Mouse (Mus musculus) spleen, adult 2 months (tissue): ENCODE measurements at regions not wholly inside any gene's neighbourhood (a gene's known extent, or its start where the extent isn't known, plus 50 kb on each side); places are given as distances from the start of the nearest gene placed in this dataset.

ENCODE experiments used
- CTCF ChIP-seq: fragments of 200-500 bp; IDR thresholded peaks from 2 replicates; pipeline ENCODE4 v1.5.1; 2011; ENCODE audit warnings: mild to moderate bottlenecking, inconsistent platforms; ENCODE audit not compliant: insufficient read depth, insufficient read length, insufficient replicate concordance; ENCODE audit errors: extremely low read depth
- POLR2A ChIP-seq: fragments of 200-500 bp; IDR thresholded peaks from 2 replicates; pipeline ENCODE4 v1.6.1; 2011; ENCODE audit warnings: low read depth, low read length, inconsistent platforms

GRCm38 (mm10) chr9:101590310-101590709 lies 271.3 kb upstream of the 9630041A04Rik start:
- TF ChIP-seq CTCF (no peak), POLR2A (no peak)
